Mouse (Mus musculus) right cerebral cortex, postnatal 36 days (tissue): ENCODE measurements around the gene Ppil6.
A peak's percentile ranks its signal among the peaks of the same experiment; 100 is the strongest.

ENCODE experiments used
- DNase-seq, 2 experiments: peaks; one replicate each; pipeline ENCODE4 v3.0.0; 2022; ENCODE audit warnings: low spot score in 2 of 2, mixed read lengths in 1 of 2

The Ppil6 gene

DNA sequence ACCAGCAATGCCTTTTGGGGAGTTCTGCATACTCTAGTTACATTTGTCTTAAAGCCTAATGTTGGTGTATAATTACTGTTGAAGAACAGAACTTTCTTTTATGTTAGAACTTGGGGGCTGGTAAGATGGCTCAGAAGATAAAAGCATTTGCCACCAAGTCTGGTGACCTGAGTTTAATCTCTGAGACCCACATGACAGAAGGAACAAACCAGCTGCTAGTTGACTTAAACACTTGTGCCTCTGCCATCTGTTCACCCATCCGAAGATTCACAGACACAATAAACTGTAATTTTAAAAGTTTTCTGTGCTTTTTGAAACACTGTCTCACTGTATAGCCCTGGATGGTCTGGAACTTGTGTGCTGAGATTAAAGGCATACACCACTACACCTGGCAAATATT is 35.5 kb downstream of the Ppil6 start:
- no peak for DNase-seq

DNA sequence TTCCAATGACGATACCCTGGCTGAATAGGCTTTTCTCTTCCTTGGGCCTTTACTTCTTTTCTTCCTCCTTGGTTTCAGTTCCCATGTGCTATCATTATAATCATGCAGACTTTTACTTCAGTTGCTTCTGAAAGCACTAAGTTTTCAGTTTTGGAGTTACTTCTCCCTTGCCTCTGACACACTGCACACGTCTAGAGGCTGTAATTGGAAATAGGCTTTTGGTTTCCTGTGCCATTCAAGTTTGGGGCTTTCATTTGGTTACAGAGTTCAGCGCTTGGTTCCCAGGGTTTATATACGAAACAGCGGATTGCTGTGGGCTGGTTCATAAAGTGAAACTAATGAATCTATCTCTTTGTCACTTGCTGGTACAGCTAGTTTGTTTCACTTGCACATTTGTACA is 39.7 kb downstream of the Ppil6 start:
- DNase-seq, result no peak

DNA sequence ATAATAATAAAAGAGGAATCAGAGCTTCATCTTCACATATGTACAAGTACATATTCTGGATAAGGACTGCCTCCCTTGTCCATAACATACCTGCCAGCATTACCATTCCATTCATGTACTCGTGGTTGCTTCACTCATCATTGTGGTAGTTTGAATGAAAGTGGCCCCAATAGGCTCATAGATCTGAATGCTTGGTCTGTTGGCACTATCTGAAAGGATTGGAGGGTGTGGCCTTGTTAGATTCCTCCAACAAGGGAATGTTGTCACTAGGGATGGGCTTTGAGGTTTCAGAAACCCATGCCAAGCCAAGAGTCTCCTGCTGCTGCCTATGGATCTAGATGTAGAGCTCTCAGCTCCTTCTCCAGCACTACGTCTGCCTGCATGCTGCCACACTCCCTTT is 45.8 kb downstream of the Ppil6 start:
- DNase-seq, result no peak

DNA sequence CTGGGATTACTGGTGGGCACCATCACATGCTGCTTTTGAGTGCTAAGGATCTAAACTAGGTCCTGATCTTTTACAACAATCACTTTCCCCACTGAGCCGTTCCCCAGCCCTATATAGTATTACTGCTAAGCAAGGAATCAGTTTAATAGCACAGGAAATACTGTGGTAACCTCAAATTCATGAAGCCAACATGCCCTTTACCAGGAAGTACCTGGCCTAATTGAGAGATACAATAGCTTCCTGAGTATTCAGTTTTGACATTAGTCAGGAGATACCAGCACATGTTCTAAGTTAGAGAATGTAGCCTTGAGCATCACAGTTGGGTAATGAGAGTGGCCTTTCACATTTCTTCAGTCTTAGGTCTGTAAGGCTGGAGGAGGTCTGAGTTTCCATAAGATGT is 46.5 kb downstream of the Ppil6 start:
- DNase-seq, result no peak

DNA sequence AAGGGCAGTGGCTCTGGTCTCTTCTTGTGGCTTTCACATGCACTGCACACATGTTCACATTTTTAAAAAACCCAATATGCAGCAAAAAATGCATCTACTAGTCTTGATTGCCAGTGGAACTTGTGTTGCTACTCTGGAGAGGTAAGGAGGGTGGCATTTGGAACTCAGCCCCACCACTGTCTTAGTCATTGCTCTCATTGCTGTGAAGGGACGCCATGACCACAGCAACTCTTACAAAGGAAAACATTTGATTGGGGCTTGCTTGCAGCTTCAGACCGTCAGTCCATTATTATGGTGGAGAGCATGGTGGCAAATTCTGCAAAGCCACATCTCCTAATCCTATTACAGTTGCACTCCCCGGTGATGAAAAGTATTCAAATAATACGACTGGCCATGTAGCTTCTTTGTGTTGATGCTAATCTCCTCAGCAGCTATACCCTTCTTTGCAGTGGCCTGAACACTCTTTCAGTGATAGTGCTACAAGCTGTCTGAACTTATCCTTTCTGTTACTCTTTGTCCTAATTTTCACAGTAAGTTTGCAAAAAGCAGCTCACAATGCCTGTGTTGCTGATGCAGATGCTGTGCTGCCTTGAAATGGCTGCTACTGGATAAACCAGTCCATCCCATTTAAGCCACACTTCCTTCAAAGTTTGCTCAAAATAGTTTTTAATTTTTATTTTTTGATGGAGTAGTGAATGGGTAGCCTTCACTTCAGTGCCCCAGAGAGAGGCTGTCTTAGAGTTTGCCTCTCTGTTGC is 47.2 kb downstream of the Ppil6 start:
- no peak for DNase-seq

DNA sequence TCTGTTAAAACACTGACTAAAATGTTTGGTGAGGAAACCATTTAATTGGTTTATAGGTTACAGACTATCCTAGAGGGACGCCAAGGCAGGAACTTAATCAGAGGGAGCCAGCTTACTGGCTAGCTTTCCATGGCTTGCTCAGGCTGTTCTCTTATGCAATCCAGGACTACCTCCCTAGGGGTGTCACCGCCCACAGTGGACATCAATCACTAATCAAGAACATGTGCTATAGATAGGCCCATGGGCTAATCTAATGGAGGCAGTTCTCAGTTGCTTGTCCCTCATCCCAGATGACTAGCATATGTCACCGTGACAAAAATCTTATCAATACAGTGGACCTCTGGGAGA is 47.7 kb downstream of the Ppil6 start:
- DNase-seq, result no peak

DNA sequence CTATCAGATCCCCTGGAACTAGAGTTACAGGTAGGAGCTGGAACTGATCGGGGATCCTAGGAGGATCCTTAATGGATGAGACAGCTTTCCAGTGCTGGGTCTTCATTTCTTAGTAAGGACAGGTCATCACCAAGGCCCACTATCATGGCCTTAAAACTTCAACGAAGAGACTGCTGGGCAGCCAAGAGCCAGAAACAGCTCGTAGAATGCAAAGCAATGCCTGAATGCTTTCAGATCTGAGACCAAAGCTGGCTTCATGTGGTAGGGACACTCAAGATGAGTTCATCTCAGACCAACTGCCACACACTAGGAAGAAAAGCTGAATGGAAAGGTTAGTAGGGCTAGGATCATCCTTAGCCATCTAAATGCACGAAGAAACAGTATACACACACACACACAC is 48.7 kb downstream of the Ppil6 start:
- no peak for DNase-seq

DNA sequence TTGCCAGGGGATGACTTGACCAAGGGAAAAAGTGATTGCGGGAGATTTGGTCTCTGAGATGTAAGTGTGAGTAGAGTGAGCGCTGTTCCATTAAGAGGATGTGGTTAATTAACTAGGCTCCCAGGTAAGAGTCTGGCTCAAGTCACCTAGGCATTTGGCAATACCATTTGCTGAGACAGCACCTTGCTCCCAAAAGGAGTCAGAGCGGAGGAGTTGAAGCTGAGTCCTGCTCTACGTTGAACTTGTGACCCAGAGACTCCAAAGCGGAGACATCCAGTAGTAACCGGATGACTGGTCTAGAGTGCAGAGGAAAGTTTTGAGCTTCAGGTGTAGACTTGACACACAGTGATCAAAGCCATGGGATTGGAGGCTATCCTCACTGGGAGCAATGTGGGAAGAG is 51.8 kb downstream of the Ppil6 start:
- DNase-seq, result no peak

DNA sequence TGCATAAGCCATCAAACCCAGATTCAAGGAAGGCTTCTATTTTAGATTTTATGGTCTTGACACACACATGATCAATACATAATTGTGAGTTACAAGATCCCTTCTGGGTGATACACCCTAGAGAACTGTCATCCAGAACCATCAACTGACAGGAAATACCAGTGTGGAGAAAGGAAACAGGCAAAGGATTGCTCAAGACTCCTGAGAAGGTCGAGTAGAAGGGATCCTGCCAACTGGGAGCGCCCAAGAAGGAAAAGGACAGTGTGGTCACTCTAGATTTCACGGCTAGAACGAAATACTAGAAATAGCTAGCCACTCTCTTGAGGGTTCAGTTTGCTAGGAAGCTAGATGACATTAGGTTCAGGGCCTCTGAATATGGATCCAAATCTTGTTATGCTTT is 53.2 kb downstream of the Ppil6 start:
- DNase-seq, result no peak

DNA sequence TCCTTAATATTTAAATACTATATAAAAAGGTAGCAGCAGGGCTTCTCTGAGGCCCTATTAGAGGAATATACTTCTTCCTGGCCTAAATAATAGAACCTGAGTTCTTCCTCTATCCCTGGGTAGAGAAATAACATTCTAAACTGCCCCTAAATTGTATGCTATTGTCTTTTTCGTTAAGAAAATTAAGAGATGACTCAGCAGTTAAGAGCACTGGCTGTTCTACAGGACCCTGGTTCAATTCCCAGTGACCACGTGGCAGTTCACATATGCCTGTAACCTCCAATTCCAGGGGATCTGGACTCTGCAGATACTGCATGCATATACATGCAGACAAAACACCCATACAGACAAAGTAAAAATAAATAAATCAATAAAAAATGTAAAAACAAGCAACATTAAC is 53.6 kb downstream of the Ppil6 start:
- DNase-seq, result no peak

DNA sequence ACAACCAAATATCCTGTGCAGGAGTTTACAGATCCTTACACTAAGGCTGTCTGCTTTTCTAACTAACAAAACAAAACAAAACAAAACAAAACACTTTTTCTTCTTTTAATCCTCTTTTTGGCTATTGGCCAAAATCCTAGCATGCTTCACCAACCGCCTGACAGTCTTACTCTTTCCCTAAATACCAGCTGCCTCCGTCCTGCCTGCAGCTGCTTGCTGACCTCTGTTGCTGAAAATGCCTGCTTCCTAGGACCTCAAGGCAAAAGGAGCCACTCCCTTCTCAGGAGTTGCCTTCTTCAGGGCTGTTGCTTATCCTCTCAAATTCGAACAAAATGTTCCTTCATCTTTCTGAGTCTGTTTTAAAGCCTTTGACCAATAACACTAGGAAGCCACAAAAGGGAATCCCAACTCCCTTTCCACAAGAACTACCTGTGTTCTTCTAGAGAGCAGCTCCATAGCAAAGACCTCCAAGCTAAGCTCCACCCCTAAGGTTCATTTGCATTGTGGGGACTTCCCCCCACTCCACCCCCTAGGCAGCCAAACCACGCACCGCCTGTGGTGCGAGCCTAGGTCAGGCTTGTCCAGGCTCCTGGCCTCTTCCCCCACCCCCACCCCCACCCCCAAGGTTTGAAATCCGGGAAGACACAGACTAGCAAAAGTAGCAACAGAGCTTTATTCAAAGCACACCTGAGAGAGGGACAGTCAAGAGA is 54.4 kb downstream of the Ppil6 start:
- DNase-seq, result no peak

DNA sequence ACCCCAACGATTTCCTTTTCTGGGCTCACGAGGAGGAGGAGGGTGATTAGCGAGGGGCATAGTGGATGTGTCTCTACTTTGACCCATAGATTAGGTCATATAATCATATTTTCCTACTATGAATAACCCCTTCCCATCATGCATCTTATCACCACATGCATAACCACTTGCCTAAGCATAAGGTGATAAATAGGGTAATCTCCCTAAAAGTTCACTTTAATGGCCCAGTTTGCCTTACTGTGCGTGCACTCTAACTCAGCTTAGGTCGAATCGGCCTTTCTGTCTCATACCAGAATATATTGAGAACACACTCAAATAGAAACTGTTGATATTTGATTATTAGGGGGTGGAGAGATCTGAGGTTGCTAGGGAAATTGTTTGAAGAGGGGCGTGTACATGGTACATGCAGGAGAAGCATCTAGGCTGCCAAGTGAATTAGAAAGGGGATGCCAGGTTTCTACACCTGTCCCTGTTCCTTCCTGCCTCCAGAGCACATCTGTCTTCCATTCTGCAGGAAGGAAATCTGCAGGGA is 55.1 kb downstream of the Ppil6 start:
- DNase-seq, result no peak

DNA sequence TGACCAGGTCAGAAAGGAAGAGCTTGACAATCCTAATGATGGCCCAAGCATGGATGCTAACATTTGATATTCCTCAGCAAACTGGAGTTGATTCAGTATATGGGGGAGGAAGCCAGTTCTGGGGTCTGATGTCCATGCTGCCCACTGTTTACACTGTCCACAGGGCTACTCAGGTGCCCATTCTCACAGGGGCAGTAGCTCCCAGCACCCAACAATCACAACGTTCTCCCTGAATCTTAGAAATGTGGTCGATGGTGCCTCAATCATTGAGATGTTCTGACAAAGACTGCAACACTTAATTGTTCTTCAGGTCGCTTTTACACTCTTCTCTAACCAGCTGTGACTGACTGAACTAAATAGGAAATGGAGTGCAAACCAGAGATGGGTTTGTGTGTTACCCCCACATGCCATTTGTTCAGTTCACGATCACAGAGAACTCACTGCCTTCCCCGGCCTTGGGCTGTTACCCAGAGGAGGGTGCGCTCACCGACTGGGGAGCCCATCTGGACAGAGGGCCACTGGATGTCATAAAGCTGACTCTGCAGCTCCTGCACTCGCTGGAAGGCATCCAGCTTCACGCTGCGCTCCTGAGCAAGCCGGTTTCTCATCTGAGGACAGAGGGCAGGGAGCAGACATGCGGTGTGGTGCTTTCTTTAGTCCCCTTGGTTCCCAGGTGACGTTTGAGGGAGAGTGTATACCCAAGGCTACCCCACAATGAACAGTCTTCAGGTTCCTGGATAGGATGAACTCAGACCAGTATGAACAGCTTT is 56.3 kb downstream of the Ppil6 start:
- DNase-seq, result no peak

DNA sequence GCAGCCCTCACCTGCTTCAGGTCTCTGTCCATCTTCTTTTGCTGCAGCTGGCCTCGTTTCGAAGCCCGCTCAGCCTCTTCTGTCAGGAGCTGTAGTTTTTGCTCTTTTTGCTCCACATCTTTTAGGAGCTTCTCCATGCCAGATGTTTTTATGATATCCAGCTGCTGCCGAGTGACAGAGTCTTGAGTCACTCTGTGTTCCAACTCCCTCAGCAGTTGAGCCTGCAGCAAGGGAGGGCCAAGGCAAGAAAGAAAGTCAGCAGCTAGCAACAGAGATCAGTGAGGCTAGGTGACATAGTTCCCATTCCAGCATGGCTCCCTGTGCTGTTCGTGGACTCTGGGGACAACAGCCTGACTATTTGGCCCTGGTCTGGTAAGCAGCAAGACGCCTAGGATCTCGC is 60.5 kb downstream of the Ppil6 start:
- DNase-seq, result no peak

DNA sequence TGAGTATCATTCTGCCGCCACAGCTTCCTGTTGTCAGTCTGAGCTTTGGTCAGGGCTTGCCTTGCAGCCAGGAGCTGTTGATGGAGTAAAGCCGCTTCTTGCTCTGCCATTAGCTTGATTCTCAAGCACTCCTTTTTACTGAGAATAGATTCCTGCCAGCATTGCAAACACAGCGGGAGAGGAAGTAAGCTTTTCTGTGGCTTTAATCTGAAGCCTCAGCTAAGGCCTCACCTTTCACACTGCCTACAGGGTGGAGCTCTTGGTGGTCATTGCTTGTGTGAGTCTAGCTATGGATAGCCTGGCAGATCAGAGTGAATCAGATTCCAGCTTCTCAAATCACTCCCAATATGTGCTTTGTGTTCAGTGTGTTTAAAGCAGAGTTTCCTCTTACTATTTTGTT is 62.1 kb downstream of the Ppil6 start:
- DNase-seq, result no peak

DNA sequence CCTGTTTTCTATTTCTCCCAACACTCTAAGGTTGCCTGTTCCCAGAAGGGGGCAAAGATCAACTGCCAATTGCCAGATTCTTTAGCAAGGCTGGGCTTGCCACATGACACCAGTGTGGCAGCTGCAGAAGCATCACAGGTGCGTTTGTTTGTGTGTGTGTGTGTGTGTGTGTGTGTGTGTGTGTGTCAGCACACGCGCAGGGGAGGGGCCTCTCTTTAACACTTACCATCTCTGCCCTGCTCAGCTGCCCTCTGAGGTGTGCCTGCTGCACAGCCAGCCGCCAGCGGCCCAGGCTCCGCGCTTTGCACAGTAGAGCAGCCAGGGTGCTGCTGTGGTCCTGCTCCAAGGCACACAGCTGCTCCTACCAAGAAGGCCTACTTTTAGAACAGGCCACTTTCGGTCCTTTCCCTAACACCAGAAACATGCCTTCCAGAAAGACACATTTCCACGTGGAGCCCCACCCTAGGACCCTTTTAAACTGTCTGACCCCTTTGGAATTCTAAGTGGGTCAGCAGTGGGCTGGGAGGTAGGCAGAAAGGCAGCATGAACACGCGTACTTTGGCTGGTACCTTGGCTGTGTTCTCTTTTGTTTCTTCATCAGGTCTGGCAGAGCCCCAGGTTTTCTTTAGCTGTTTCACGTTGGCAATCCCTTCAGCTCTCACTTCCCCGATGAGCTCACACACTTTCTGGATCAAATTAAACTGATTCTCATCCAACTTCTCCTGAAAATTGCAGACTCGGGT is 62.8 kb downstream of the Ppil6 start:
- peak; percentile 28 to 37 for DNase-seq

DNA sequence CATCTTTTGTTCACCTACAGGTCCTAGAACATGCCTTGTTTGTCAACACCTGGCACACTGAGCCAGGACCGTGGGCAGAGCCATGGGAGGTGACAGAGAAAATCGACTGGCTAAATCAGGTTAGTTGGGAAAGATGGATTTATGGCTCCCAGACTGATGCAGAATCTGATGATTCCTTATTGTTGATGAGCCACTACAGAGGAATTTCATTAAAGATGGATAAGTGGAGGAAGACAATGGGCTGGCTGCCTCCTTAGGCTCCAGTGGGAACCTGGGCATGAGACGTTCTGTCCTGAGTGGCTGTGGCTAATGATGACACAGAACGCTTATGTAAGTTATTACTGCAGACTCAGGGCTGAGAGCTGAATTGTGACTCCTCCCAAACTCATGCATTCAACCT is 63.5 kb downstream of the Ppil6 start:
- DNase-seq, result no peak

DNA sequence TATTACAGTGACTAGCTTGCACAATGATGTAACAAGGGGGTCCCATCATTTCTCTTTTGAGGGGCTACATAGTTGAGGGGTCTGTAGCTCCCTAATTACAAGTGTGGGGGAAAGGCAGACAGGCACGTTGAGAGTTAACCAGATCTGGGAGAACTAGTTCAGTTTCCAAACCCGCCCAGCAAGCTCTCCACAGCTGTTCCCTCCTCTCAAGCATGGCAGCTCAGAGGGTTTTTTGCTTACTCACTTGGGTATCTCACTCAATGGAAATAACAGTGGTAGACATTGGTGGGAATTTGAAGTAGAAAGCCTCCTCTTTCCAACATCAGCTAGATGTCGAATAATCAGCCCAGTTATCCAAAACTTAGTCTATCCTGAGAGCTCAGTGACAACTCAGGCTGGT is 64.8 kb downstream of the Ppil6 start:
- no peak for DNase-seq

DNA sequence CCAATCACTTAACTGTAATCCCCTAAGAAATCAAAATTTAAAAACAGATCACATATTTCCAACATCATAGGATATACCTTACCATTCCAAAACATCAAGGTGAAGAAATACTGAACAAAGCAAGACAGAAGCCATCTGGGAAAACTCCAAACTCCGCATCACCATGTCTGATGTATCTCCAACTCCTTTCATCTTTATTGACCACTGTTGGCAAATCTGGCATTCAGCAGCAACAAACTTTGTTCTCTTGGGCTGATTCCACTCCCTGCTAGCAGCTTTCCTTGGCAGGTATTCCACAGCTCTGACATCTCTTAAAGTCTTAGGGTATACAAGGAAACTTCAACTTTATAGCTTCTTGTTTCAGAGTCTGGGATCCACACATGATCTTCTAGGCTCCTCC is 68.2 kb downstream of the Ppil6 start:
- no peak for DNase-seq

DNA sequence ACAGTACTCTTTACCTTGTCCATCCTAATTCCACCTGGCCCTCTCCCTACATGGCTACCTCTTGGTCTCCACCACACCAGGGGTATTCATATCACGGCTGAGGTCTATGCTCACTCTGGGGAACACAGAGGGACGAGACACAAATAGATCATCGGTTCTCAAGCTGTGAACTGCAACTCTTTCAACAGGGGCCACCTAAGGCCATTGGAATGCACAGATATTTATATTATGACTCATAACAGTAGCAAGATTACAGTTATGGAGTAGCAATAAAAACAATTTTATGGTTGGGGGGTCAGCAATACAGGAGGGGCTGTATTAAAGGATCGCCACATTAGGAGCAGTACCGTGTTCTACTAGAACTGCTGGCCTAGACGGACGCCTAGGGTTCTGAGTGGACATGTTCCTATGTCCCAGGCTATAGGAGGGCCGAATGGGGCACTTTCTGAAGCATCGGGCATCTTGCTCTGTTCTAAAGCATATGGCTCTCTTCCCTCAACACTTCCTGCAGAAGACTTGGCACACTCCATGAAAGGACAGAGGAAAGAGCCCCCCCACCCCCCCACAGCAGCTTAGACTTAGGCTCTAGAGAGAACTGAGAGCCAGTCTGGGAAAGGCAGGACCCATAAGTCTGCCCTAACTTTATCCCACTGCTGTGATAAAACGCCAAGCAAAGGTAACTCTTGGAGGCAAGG is 71.6 kb downstream of the Ppil6 start:
- DNase-seq, result no peak
